Mouse (Mus musculus): Measurements from ENCODE around the gene Vwa5a. TPM values are rescaled to one million over a fixed set of nuclear protein-coding genes. Genes with fewer than 3 reads are reported as not detected.

Gene Vwa5a
- polyA plus RNA-seq, 1 experiment from 2014 or later: 9.1 TPM

Other genes with a start within 250 kb of the Vwa5a start
- not detected in 2 replicates for gene Olfr905, start 247.2 kb upstream of the Vwa5a start, polyA plus RNA-seq (2015; fragmentation: Nextera tagmentation; extraction: Ambion mirVana)
- gene Olfr906, start 231.2 kb upstream of the Vwa5a start, polyA plus RNA-seq (2015; fragmentation: Nextera tagmentation; extraction: Ambion mirVana): not detected in 2 replicates
- not detected in 2 replicates for gene Olfr907, start 222.5 kb upstream of the Vwa5a start, polyA plus RNA-seq (2015; fragmentation: Nextera tagmentation; extraction: Ambion mirVana)
- not detected in 2 replicates for gene Olfr911-ps1, start 196.7 kb upstream of the Vwa5a start, polyA plus RNA-seq (2015; fragmentation: Nextera tagmentation; extraction: Ambion mirVana)
- gene Olfr910, start 180.4 kb upstream of the Vwa5a start, polyA plus RNA-seq (2015; fragmentation: Nextera tagmentation; extraction: Ambion mirVana): not detected in 2 replicates
- gene Olfr912, start 138.1 kb upstream of the Vwa5a start, polyA plus RNA-seq (2015; fragmentation: Nextera tagmentation; extraction: Ambion mirVana): not detected in 2 replicates
- gene Olfr913, start 125.5 kb upstream of the Vwa5a start, polyA plus RNA-seq (2015; fragmentation: Nextera tagmentation; extraction: Ambion mirVana): not detected in 2 replicates
- not detected in 2 replicates for gene Olfr914, start 113.2 kb upstream of the Vwa5a start, polyA plus RNA-seq (2015; fragmentation: Nextera tagmentation; extraction: Ambion mirVana)
- not detected in 2 replicates for gene Olfr916, start 58.4 kb upstream of the Vwa5a start, polyA plus RNA-seq (2015; fragmentation: Nextera tagmentation; extraction: Ambion mirVana)
- gene Olfr917, start 52.4 kb upstream of the Vwa5a start, polyA plus RNA-seq (2015; fragmentation: Nextera tagmentation; extraction: Ambion mirVana): not detected in 2 replicates
- gene Olfr918, start 43.7 kb upstream of the Vwa5a start, polyA plus RNA-seq (2015; fragmentation: Nextera tagmentation; extraction: Ambion mirVana): not detected in 2 replicates
- not detected in 2 replicates for gene Olfr919, start 14.6 kb upstream of the Vwa5a start, polyA plus RNA-seq (2015; fragmentation: Nextera tagmentation; extraction: Ambion mirVana)
- not detected in 2 replicates for gene Olfr920, start 34.0 kb downstream of the Vwa5a start, polyA plus RNA-seq (2015; fragmentation: Nextera tagmentation; extraction: Ambion mirVana)
- not detected in 2 replicates for gene Olfr921, start 54.8 kb downstream of the Vwa5a start, polyA plus RNA-seq (2015; fragmentation: Nextera tagmentation; extraction: Ambion mirVana)
- gene Olfr922, start 96.3 kb downstream of the Vwa5a start, polyA plus RNA-seq (2015; fragmentation: Nextera tagmentation; extraction: Ambion mirVana): not detected in 2 replicates
- not detected in 2 replicates for gene Olfr923, start 108.3 kb downstream of the Vwa5a start, polyA plus RNA-seq (2015; fragmentation: Nextera tagmentation; extraction: Ambion mirVana)
- not detected in 2 replicates for gene Olfr924, start 126.2 kb downstream of the Vwa5a start, polyA plus RNA-seq (2015; fragmentation: Nextera tagmentation; extraction: Ambion mirVana)
- gene Olfr26, start 136.8 kb downstream of the Vwa5a start, polyA plus RNA-seq (2015; fragmentation: Nextera tagmentation; extraction: Ambion mirVana): not detected in 2 replicates
- not detected in 2 replicates for gene Olfr926, start 158.9 kb downstream of the Vwa5a start, polyA plus RNA-seq (2015; fragmentation: Nextera tagmentation; extraction: Ambion mirVana)
- not detected in 2 replicates for gene Olfr930, start 211.5 kb downstream of the Vwa5a start, polyA plus RNA-seq (2015; fragmentation: Nextera tagmentation; extraction: Ambion mirVana)